Comparison of ENCODE assay signal across 8 mouse cellular contexts in genomic region chr13:63528164-63528675, GRCm38 (mm10). TPM values are rescaled to one million over a fixed set of nuclear protein-coding genes. Genes with fewer than 3 reads are reported as not detected.
DNase-seq lines count a peak whose midpoint lies in the region; ATAC-seq and TF ChIP-seq lines count a peak whose summit lies in the region.

No protein-coding gene starts in this region.

- H3K4me2 ChIP-seq in heart, embryonic 15.5 days = no peak overlapping the region
- H3K4me2 ChIP-seq in liver, postnatal 0 days (ENCODE audit: low read depth, low read length) = no peak overlapping the region

- TF ChIP-seq EP300 in liver, postnatal 0 days (IDR thresholded peaks at IDR 0.05; ENCODE audit: low read depth) = no peak

- 32% methylated on average over 5 of the region's 5 CpGs for WGBS in heart, embryonic 15.5 days
- 23% methylated on average over 5 of the region's 5 CpGs for WGBS in liver, postnatal 0 days (ENCODE audit: insufficient replicate concordance)

- DNase-seq in layer of hippocampus, postnatal 10 days (ENCODE audit: low spot score in 2 of 2) = peak; percentile 34 to 53
- DNase-seq in layer of hippocampus, adult 18-20 months (ENCODE audit: low spot score in 2 of 2) = no peak
- peak; percentile 53 for DNase-seq in brain, embryonic 14.5 days (ENCODE audit: low read depth)
- DNase-seq in liver, postnatal 0 days = peak; percentile 67
- DNase-seq in spleen, postnatal 4 days (ENCODE audit: low spot score in 2 of 2) = peak; percentile 45 to 67
- DNase-seq in left cerebral cortex, adult 8-10 months (ENCODE audit: low spot score in 2 of 2) = no peak
- DNase-seq in adrenal gland, postnatal 4 days (ENCODE audit: low spot score in 2 of 2) = no peak

- TF ChIP-seq CTCF in brain, embryonic 14.5 days (IDR thresholded peaks at IDR 0.05; ENCODE audit: borderline replicate concordance, extremely low read depth, insufficient read depth, insufficient read length) = no peak
- TF ChIP-seq CTCF in liver, postnatal 0 days (IDR thresholded peaks at IDR 0.05; ENCODE audit: low read depth) = no peak

- H3K36me3 ChIP-seq in heart, embryonic 15.5 days = peaks cover 72% of the 10 kb centered on the region
- H3K36me3 ChIP-seq in liver, postnatal 0 days (replicated peaks; ENCODE audit: insufficient read depth, low read length) = peaks cover 59% of the 10 kb centered on the region

- H3K27me3 ChIP-seq in heart, embryonic 15.5 days = no peaks in the 10 kb centered on the region
- no peaks in the 10 kb centered on the region for H3K27me3 ChIP-seq in liver, postnatal 0 days (ENCODE audit: insufficient read depth, low read length)

- peak; percentile 52; the same call in 1 of the 2 replicates for ATAC-seq in heart, embryonic 15.5 days (replicated peaks; ENCODE audit: insufficient number of reproducible peaks, insufficient read depth, low FRiP score, low read depth)
- ATAC-seq in liver, postnatal 0 days = peak; percentile 87

- H3K9me3 ChIP-seq in heart, embryonic 15.5 days (replicated peaks) = no peaks in the 10 kb centered on the region
- H3K9me3 ChIP-seq in liver, postnatal 0 days (ENCODE audit: low read length) = no peaks in the 10 kb centered on the region

- peaks cover 14% of the 10 kb centered on the region for H3K4me1 ChIP-seq in heart, embryonic 15.5 days (replicated peaks)
- peaks cover 10% of the 10 kb centered on the region; the same call in 1 of the 2 replicates for H3K4me1 ChIP-seq in liver, postnatal 0 days (ENCODE audit: insufficient read depth)

- H3K9ac ChIP-seq in heart, embryonic 15.5 days = no peak overlapping the region
- no peak overlapping the region for H3K9ac ChIP-seq in liver, postnatal 0 days (replicated peaks)

- no peak overlapping the region for H3K4me3 ChIP-seq in heart, embryonic 15.5 days
- no peak overlapping the region for H3K4me3 ChIP-seq in liver, postnatal 0 days (ENCODE audit: low read depth, low read length)

- no peak for TF ChIP-seq POLR2A in brain, embryonic 14.5 days (IDR thresholded peaks at IDR 0.05; ENCODE audit: borderline replicate concordance, extremely low read depth, insufficient read depth, insufficient read length, poor library complexity, severe bottlenecking)

- H3K27ac ChIP-seq in heart, embryonic 15.5 days = 0 out of 2 replicates have a peak overlapping the region, but pooled peaks have one; percentile 34
- peak overlapping the region; percentile 19; the same call in 1 of the 2 replicates for H3K27ac ChIP-seq in liver, postnatal 0 days (ENCODE audit: low read depth)

RNA-seq across cellular contexts. Expression of gene Fancc, which starts 31.1 kb away (rescaled TPM):
- 1 to 10 TPM; 9.1 to 9.7 TPM for total RNA-seq in layer of hippocampus, postnatal 10 days (2021)
- total RNA-seq in layer of hippocampus, adult 18-20 months (2021) = 1 to 10 TPM; 8.1 to 8.8 TPM
- 12.7 and 16.1 TPM in 2 replicates for polyA plus RNA-seq in brain, embryonic 14.5 days (2012; rRNA removed)
- 12.8 and 16.0 TPM in 2 replicates for polyA plus RNA-seq in heart, embryonic 15.5 days (2015; fragmentation: Nextera tagmentation; extraction: Ambion mirVana)
- 3.5 and 5.2 TPM in 2 replicates for polyA plus RNA-seq in liver, postnatal 0 days (2015; fragmentation: Nextera tagmentation; extraction: Ambion mirVana)
- total RNA-seq in left cerebral cortex, adult 8-10 months (2022) = 10 to 100 TPM; 10.5 to 12.1 (median 10.6) TPM
- total RNA-seq in adrenal gland, postnatal 4 days (2021) = 10 to 100 TPM; 17.1 to 18.9 TPM

RNA-seq across cellular contexts. Expression of gene Ptch1, which starts 45.2 kb away (rescaled TPM):
- 10 to 100 TPM; 31.3 to 39.1 TPM for total RNA-seq in layer of hippocampus, postnatal 10 days (2021)
- 10 to 100 TPM; 43.0 to 50.2 TPM for total RNA-seq in layer of hippocampus, adult 18-20 months (2021)
- polyA plus RNA-seq in brain, embryonic 14.5 days (2012; rRNA removed) = 23.3 and 37.6 TPM in 2 replicates
- polyA plus RNA-seq in heart, embryonic 15.5 days (2015; fragmentation: Nextera tagmentation; extraction: Ambion mirVana) = 5.4 and 8.0 TPM in 2 replicates
- polyA plus RNA-seq in liver, postnatal 0 days (2015; fragmentation: Nextera tagmentation; extraction: Ambion mirVana) = 1.8 and 2.5 TPM in 2 replicates
- total RNA-seq in left cerebral cortex, adult 8-10 months (2022) = 10 to 100 TPM; 49.4 to 73.3 (median 61.8) TPM
- 10 to 100 TPM; 80.5 to 82.9 TPM for total RNA-seq in adrenal gland, postnatal 4 days (2021)

Comparison
In these comparisons a context has a peak if more than half of its experiments do, and no peak if none do; other contexts are left out.
1. DNase-seq: peak in layer of hippocampus, postnatal 10 days (2 of 2), brain, embryonic 14.5 days (single experiment), liver, postnatal 0 days (single experiment) and spleen, postnatal 4 days (2 of 2); none in layer of hippocampus, adult 18-20 months (0 of 2), left cerebral cortex, adult 8-10 months (0 of 2) and adrenal gland, postnatal 4 days (0 of 2).